Mouse (Mus musculus): ENCODE data around the gene Slc35f6. TPM values are rescaled to one million over a fixed set of nuclear protein-coding genes. Genes with fewer than 3 reads are reported as not detected.
A peak's percentile ranks its signal among the peaks of the same experiment; 100 is the strongest.

Gene Slc35f6
- polyA plus RNA-seq, 1 experiment from 2014 or later: 50.2 TPM

- Histone ChIP-seq H3K27me3 (replicated peaks; ENCODE audit: control insufficient read depth, insufficient read depth, low read length) (peaks cover 6% of the 10 kb centered on the region), H3K27ac (ENCODE audit: low read length) (no peak overlapping the region), H3K9ac (ENCODE audit: low read depth, low read length) (no peak overlapping the region), H3K4me2 (ENCODE audit: low read depth, low read length) (no peak overlapping the region), H3K4me3 (ENCODE audit: low read length) (no peak overlapping the region), H3K4me1 (ENCODE audit: control insufficient read depth, insufficient read depth, low read length) (peaks cover 50% of the 10 kb centered on the region), H3K36me3 (ENCODE audit: control insufficient read depth, insufficient read depth, low read length) (no peaks in the 10 kb centered on the region), H3K9me3 (ENCODE audit: control insufficient read depth, low read length) (no peaks in the 10 kb centered on the region)
- 74% methylated on average over 8 of the region's 8 CpGs for WGBS
- ATAC-seq: no peak
Measured at GRCm38 (mm10) chr5:30618376-30619003, 29.2 kb upstream of the Slc35f6 start.

DNA sequence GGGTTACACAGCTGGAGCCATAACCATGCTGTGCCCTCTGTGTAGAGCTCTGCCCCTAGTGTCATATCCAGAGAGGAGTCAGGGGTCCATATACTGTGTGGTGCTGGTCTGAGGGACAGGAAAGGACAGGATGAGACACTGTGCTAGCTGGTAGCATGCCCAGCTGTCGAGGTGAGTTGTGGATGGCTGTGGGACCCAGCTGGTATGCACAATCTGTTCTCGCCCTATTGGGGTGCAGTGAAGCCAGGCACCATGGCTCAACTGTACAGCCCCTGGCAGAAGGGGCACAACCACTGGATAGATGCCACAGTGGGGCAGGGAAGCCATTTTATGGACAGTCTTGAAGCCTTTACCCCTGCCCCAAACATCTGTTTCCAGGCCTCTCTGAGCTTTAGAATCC lies 28.5 kb upstream of the Slc35f6 start:
- no peak overlapping the region for H3K4me2 ChIP-seq (ENCODE audit: low read depth, low read length)
- 71% methylated on average over 2 of the region's 2 CpGs for WGBS

GRCm38 (mm10) chr5:30620567-30620966 lies 27.2 kb upstream of the Slc35f6 start:
- H3K36me3 ChIP-seq (ENCODE audit: control insufficient read depth, insufficient read depth, low read length): no peaks in the 10 kb centered on the region
- peaks cover 29% of the 10 kb centered on the region for H3K4me1 ChIP-seq (ENCODE audit: control insufficient read depth, insufficient read depth, low read length)
- H3K27me3 ChIP-seq (replicated peaks; ENCODE audit: control insufficient read depth, insufficient read depth, low read length): peaks cover 6% of the 10 kb centered on the region
- H3K9ac ChIP-seq (ENCODE audit: low read depth, low read length): no peak overlapping the region
- no peak overlapping the region for H3K27ac ChIP-seq (ENCODE audit: low read length)
- no peak for ATAC-seq
- H3K4me3 ChIP-seq (ENCODE audit: low read length): no peak overlapping the region
- H3K4me2 ChIP-seq (ENCODE audit: low read depth, low read length): no peak overlapping the region
- H3K9me3 ChIP-seq (ENCODE audit: control insufficient read depth, low read length): no peaks in the 10 kb centered on the region
- 95% methylated on average over 20 of the region's 20 CpGs for WGBS

More for the DNA sequence above, 28.5 kb upstream of the Slc35f6 start:
- Histone ChIP-seq H3K36me3 (ENCODE audit: control insufficient read depth, insufficient read depth, low read length) (no peaks in the 10 kb centered on the region), H3K27ac (ENCODE audit: low read length) (no peak overlapping the region), H3K4me1 (ENCODE audit: control insufficient read depth, insufficient read depth, low read length) (peaks cover 42% of the 10 kb centered on the region), H3K27me3 (replicated peaks; ENCODE audit: control insufficient read depth, insufficient read depth, low read length) (peaks cover 6% of the 10 kb centered on the region), H3K4me3 (ENCODE audit: low read length) (no peak overlapping the region), H3K9ac (ENCODE audit: low read depth, low read length) (no peak overlapping the region), H3K9me3 (ENCODE audit: control insufficient read depth, low read length) (no peaks in the 10 kb centered on the region)
- ATAC-seq: no peak

GRCm38 (mm10) chr5:30621211-30621790 lies 26.4 kb upstream of the Slc35f6 start:
- peaks cover 27% of the 10 kb centered on the region for H3K4me1 ChIP-seq (ENCODE audit: control insufficient read depth, insufficient read depth, low read length)
- no peaks in the 10 kb centered on the region for H3K36me3 ChIP-seq (ENCODE audit: control insufficient read depth, insufficient read depth, low read length)
- no peak overlapping the region for H3K9ac ChIP-seq (ENCODE audit: low read depth, low read length)
- H3K27me3 ChIP-seq (replicated peaks; ENCODE audit: control insufficient read depth, insufficient read depth, low read length): peaks cover 6% of the 10 kb centered on the region
- WGBS: 94% methylated on average over 9 of the region's 9 CpGs
- no peak overlapping the region for H3K27ac ChIP-seq (ENCODE audit: low read length)
- ATAC-seq: no peak
- no peaks in the 10 kb centered on the region for H3K9me3 ChIP-seq (ENCODE audit: control insufficient read depth, low read length)
- H3K4me3 ChIP-seq (ENCODE audit: low read length): no peak overlapping the region
- no peak overlapping the region for H3K4me2 ChIP-seq (ENCODE audit: low read depth, low read length)

DNA sequence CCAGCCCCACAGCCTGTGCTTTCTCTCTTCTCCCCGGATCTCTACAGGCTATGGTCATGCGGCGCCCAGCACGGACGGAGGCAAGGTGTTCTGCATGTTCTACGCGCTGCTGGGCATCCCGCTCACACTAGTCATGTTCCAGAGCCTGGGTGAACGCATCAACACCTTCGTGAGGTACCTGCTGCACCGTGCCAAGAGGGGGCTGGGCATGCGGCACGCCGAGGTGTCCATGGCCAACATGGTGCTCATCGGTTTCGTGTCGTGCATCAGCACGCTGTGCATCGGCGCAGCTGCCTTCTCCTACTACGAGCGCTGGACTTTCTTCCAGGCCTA lies 25.9 kb upstream of the Slc35f6 start:
- Histone ChIP-seq H3K27me3 (replicated peaks; ENCODE audit: control insufficient read depth, insufficient read depth, low read length) (peaks cover 6% of the 10 kb centered on the region), H3K27ac (ENCODE audit: low read length) (no peak overlapping the region), H3K9me3 (ENCODE audit: control insufficient read depth, low read length) (no peaks in the 10 kb centered on the region), H3K4me3 (ENCODE audit: low read length) (peak overlapping the region; percentile 39; the same call in 1 of the 2 replicates), H3K36me3 (ENCODE audit: control insufficient read depth, insufficient read depth, low read length) (no peaks in the 10 kb centered on the region), H3K4me2 (ENCODE audit: low read depth, low read length) (peak overlapping the region; percentile 65), H3K9ac (ENCODE audit: low read depth, low read length) (peak overlapping the region; percentile 9; the same call in 1 of the 2 replicates), H3K4me1 (ENCODE audit: control insufficient read depth, insufficient read depth, low read length) (peaks cover 24% of the 10 kb centered on the region)
- ATAC-seq: no peak
- 61% methylated on average over 22 of the region's 22 CpGs for WGBS

- H3K4me3 ChIP-seq (ENCODE audit: low read length): peak overlapping the region; percentile 39
- no peaks in the 10 kb centered on the region for H3K36me3 ChIP-seq (ENCODE audit: control insufficient read depth, insufficient read depth, low read length)
- WGBS: 17% methylated on average over 69 of the region's 69 CpGs
- H3K4me2 ChIP-seq (ENCODE audit: low read depth, low read length): peak overlapping the region; percentile 65
- no peak overlapping the region for H3K27ac ChIP-seq (ENCODE audit: low read length)
- H3K9ac ChIP-seq (ENCODE audit: low read depth, low read length): peak overlapping the region; percentile 9
- H3K27me3 ChIP-seq (replicated peaks; ENCODE audit: control insufficient read depth, insufficient read depth, low read length): peaks cover 6% of the 10 kb centered on the region
- H3K9me3 ChIP-seq (ENCODE audit: control insufficient read depth, low read length): no peaks in the 10 kb centered on the region
- peak; percentile 29 for ATAC-seq
- H3K4me1 ChIP-seq (ENCODE audit: control insufficient read depth, insufficient read depth, low read length): peaks cover 22% of the 10 kb centered on the region
Measured at GRCm38 (mm10) chr5:30622177-30622840, 25.4 kb upstream of the Slc35f6 start.

DNA sequence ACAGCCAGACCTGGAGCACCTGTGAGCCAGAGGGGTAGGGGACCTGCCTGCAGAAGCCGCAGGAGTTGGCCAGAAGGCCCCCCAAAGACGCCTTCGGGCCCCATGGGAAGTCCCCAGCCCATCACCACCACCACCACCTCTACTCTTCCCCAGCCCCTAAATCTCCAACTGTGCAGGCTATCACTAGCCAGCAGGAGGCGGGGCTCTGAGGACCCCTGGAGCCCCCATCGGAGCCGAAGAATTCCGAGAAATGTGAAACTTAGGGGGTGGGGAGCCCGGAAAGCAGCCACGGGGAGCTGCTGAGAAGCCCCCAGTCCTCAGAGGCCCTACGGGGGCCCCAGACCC lies 24.9 kb upstream of the Slc35f6 start:
- peaks cover 19% of the 10 kb centered on the region for H3K4me1 ChIP-seq (ENCODE audit: control insufficient read depth, insufficient read depth, low read length)
- ATAC-seq: peak; percentile 2; the same call in 1 of the 2 replicates
- H3K4me3 ChIP-seq (ENCODE audit: low read length): peak overlapping the region; percentile 39
- H3K9ac ChIP-seq (ENCODE audit: low read depth, low read length): peak overlapping the region; percentile 9
- H3K27ac ChIP-seq (ENCODE audit: low read length): no peak overlapping the region
- H3K9me3 ChIP-seq (ENCODE audit: control insufficient read depth, low read length): no peaks in the 10 kb centered on the region
- no peaks in the 10 kb centered on the region for H3K36me3 ChIP-seq (ENCODE audit: control insufficient read depth, insufficient read depth, low read length)
- H3K27me3 ChIP-seq (replicated peaks; ENCODE audit: control insufficient read depth, insufficient read depth, low read length): peaks cover 6% of the 10 kb centered on the region
- WGBS: 19% methylated on average over 10 of the region's 10 CpGs
- H3K4me2 ChIP-seq (ENCODE audit: low read depth, low read length): peak overlapping the region; percentile 65

GRCm38 (mm10) chr5:30623380-30623779 lies 24.4 kb upstream of the Slc35f6 start:
- H3K4me2 ChIP-seq (ENCODE audit: low read depth, low read length): no peak overlapping the region
- no peak overlapping the region for H3K4me3 ChIP-seq (ENCODE audit: low read length)
- no peak for ATAC-seq

GRCm38 (mm10) chr5:30624311-30624710 lies 23.4 kb upstream of the Slc35f6 start:
- H3K27ac ChIP-seq (ENCODE audit: low read length): no peak overlapping the region
- H3K9ac ChIP-seq (ENCODE audit: low read depth, low read length): no peak overlapping the region
- no peaks in the 10 kb centered on the region for H3K9me3 ChIP-seq (ENCODE audit: control insufficient read depth, low read length)
- peaks cover 12% of the 10 kb centered on the region for H3K4me1 ChIP-seq (ENCODE audit: control insufficient read depth, insufficient read depth, low read length)
- no peak overlapping the region for H3K4me2 ChIP-seq (ENCODE audit: low read depth, low read length)
- ATAC-seq: no peak
- WGBS: 38% methylated on average over 1 of the region's 1 CpGs
- H3K27me3 ChIP-seq (replicated peaks; ENCODE audit: control insufficient read depth, insufficient read depth, low read length): peaks cover 6% of the 10 kb centered on the region
- no peaks in the 10 kb centered on the region for H3K36me3 ChIP-seq (ENCODE audit: control insufficient read depth, insufficient read depth, low read length)
- no peak overlapping the region for H3K4me3 ChIP-seq (ENCODE audit: low read length)

More at GRCm38 (mm10) chr5:30623380-30623779, 24.4 kb upstream of the Slc35f6 start:
- no peak overlapping the region for H3K9ac ChIP-seq (ENCODE audit: low read depth, low read length)
- no peaks in the 10 kb centered on the region for H3K9me3 ChIP-seq (ENCODE audit: control insufficient read depth, low read length)
- peaks cover 14% of the 10 kb centered on the region for H3K4me1 ChIP-seq (ENCODE audit: control insufficient read depth, insufficient read depth, low read length)
- H3K27me3 ChIP-seq (replicated peaks; ENCODE audit: control insufficient read depth, insufficient read depth, low read length): peaks cover 6% of the 10 kb centered on the region
- WGBS: 75% methylated on average over 2 of the region's 2 CpGs
- H3K36me3 ChIP-seq (ENCODE audit: control insufficient read depth, insufficient read depth, low read length): no peaks in the 10 kb centered on the region
- H3K27ac ChIP-seq (ENCODE audit: low read length): no peak overlapping the region
